Mouse (Mus musculus): ENCODE results near the gene Fgf13.

Gene Fgf13

DNA sequence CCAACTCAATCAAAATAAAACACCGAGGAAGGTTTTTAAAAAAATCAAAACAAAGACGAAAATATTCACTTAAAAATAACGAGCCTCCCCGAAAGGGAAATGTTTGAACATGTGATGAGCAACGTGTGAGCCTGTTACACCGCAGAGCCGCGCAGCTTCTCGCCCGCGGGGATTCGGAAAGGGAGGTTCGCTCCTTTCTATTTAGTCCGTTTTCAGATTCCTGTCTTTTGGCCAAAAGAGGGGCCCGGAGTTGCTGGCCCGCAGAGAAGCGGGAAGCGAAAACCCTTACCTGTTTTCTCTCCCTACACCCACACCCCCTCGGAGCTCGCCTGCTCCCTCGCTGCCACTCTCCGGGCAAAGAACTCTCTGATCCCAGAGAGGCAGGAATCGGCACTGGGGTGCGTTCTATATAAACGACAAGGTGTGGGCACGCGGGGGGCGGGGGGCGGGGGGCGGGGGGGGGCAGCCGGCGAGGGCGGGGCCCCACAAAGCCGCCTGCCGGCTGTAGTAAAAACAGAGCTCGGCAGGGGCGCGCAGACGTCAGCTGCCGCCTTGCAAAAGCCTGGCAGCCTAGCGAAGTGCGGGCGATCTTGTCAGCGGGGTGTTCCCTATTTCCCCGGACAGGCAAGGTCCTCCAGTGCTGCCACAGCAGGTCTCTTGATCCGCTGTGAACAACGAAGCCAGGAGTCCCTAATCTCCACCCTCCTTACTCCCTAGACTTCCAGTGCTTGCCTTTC is at the start of gene Fgf13:
Gene Fgf13 (minus strand): TSS at position 377 of the 737 bp plus-strand sequence.
- DNase-seq (ENCODE audit: low spot score), result no peak

DNA sequence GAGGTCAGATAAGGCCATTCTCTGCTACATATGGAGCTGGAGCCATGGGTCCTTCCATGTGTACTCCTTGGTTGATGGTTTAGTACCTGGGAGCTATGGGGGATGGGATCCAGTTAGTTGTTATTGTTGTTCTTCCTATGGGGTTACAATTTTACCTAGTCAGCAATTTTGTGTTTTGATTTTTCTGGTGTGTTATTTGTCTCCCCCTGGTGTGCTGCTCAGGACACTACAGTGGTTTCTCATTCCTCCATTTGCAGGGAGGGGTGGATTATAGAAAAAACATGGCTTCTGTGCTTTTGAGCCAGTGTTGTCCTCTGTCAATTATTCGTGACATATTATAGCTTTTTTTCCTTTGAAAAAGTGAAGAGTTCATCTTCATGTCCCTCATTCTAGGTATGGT is 38.7 kb upstream of the Fgf13 start:
- no peak for DNase-seq (ENCODE audit: low spot score)

DNA sequence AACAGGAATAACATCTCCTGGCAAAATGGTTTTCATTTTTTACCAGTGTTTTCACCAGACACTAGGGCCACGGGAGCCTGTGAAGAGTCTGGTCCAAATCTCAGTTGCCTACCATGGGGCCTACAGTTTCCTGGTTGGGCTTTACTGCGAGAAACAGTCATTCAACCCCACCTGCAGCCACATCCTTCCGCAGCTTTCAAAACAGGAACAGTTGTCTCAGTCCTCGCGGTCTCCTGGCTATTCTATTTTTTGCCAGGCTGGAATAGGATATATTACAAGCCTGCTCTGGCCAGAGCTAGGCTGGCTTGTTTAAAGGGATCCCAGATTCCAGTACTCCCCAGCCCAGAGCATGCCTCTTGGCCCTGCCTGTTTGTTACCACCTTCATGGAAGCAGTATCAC is 21.2 kb upstream of the Fgf13 start:
- no peak for DNase-seq (ENCODE audit: low spot score)

DNA sequence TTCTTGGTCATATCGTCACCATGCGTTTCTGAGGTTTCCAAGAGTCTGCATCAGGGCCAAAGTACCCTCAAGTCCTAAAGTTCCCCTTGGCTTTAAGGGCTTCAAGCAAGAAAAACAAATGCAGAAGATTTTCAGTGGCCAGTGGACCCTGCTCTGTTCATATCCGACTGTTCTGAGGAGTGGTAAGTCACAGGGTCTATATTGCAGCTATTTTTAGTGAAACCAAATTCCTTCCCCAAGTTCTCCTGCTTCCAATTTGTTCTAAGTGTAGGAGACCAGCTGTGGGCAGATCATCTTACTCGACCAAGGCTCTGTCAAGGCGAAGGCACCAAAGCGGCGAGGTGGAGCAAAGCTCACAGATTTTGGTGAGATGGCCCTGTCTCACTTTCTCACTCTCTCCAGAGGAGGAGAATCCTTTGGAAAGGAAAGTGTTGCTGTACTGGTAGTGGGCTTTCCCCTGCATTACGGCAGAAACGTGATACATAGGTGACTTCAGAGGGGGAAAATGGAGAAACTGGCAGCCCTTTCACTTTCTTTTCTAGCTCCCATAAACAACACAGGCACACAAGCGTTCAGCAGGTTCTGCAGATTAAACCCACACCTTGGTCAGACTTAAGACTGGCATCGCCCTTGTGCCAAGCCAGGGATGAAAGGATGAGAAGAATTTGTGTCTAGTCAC is 17.8 kb upstream of the Fgf13 start:
- DNase-seq (ENCODE audit: low spot score), result no peak

DNA sequence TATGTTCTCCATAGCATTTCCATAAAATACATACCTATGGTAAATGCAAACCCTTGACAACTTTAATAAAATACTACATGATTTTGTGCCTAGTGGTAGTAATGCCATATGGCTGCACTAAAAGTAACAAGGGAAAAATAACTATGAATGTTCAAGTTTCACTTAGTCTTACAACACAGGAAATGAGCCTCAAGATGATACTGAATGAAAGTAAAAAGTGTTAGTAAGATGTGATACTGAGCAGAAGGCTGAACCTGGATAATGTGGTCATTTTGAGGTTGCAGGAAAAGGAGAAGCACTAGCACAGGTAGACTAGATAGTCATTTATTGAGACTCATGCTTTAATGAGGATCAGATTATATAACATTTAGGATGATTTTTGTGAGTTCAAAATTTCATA is 16.2 kb upstream of the Fgf13 start:
- DNase-seq (ENCODE audit: low spot score), result no peak

DNA sequence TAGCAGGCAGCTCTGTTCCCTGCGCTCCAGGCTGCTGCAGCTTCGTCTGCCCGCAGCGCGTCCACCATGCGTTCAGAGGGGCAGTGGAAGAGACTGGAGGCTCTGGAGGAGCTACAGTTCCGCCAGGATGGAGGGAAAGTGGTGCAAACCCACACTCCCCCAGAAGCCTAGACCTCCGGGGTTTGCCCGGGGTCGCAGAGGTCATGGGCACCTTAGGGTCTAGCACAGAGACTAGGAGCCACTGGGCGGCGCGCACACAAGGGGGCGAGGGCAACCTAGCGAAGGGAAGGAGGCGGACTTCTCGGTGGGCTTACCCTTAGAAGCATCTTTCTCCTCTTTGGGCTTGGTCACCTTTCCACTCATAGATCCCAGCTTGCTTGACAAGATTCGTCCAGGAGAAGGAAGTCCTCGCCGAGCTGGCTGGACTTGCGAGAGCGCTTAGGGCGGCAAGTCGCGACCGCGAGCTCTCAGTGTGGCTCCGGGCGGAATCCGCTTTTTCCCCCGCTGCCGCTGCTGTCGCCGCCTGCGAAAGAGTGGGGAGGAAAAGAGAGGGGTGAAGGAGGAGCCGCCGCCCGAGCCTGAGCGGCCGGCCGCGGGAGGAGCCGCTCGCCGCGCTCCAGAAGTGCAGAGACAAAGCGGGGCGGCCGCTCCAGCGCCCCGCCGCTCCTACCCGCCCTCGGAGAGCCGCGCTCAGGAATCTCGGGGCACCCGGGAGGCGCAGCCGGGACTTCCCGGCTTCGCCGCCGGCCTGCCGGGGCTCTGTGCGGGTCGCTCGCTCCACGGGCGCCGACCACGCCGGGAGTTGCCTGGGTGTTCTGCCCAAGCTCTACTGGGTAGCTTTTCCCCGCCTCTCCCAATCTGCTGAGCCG is 811 bp downstream of the Fgf13 start:
- DNase-seq (ENCODE audit: low spot score), result no peak

DNA sequence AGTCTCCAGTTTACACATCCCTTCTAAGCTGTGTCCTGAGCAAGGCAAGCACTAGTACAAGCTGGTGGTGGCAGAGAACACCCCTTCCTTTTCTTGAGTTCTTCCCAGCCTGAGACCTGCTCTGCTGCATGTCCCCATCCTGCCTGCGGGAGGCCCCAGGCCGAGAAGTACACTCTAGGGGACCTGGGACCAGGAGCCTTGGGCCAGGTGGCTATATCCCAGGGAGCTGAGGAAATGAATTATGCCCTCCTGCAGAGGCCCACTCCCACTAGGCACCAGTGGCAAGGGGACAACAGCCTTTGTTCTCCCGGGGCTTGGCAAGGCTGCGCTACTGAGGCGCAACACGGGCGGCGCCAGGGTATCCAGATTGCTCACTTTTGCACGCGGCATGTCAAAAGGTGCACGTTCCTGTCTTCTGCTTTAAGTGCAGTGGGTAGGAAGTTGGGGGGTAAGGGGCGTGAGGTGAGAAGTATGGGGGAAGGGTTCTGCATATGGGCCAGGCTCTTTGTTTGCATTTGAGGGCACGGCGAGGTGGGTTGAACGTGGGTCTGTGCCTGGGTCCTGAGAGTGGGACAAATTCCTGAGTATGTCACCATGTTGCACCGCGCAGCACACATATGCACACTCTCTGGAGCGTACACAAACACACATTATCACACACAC is 1.7 kb downstream of the Fgf13 start:
- no peak for DNase-seq (ENCODE audit: low spot score)

DNA sequence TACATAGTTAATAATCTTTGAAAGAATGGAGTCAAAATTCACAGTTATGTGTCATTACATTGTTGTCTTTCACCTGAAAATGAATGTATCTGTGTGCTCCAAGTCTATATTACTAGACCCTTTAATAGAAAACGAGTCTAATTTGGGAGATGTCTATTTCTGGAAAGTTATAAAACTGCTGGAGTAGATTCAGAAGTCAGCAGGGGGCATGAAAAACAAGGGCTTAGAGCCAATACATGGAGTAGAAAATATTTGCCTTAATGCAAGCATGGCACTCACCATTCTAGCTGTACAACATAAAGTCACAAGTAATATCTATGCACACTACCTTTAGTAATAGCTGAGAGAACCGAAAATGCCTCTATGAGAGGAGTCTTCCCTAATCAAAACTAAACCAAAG is 19.9 kb downstream of the Fgf13 start:
- no peak for DNase-seq (ENCODE audit: low spot score)

DNA sequence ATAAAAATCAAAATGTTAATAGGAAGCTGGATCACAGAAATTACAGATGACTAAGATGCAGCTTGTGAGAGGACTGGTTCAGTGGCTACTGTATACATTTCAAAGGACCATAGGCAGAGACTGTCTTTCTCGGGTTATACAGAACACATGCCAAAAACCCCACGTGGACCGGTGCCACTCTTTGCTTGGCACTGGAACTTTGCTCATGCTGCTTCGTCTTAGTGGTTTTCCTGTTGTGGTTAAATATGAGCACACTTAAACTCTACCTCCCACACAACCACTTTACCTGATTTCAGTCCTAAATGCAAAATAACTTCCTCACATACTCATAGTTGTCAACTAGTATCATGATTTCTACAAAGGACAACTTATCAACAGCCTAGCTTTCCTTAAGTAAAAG is 59.6 kb downstream of the Fgf13 start:
- no peak for DNase-seq (ENCODE audit: low spot score)

DNA sequence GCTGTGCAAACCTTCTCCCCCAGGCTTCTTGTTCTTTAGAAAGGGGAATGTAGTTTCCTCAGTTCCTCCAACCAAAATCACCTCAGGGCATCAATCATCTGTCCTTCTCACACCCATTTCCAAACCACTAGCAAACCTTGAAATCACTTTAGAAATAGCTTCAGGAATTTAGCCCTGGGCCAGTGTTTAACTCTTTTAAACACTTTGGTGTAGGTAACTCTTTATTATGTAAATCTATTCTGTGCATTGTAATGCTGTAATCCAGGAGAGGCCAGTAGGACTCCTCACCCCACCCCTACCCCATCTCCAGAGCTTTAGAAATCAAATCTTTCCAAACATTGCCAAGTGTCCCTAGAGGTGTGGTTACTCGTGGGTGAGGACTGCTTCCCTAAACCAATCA is 74.5 kb downstream of the Fgf13 start:
- DNase-seq (ENCODE audit: low spot score), result no peak

DNA sequence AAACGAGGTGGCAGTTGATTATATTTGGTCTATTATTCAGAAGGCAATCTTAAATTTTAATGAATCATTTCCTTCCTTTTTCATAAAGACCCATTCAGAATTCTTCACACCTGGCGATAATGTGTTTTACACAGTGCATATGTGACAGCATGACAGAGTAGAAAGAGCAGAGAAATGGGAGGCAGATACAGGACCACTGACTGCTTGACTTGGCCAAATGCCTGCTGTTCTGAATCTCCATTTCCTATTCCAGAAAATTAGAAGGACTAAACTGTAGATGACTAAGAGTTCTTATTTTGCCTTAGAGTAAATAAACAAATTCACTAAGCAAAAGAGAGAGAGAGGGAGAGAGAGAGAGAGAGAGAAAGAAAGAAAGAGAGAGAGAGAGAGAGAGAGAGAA is 82.4 kb downstream of the Fgf13 start:
- no peak for DNase-seq (ENCODE audit: low spot score)

DNA sequence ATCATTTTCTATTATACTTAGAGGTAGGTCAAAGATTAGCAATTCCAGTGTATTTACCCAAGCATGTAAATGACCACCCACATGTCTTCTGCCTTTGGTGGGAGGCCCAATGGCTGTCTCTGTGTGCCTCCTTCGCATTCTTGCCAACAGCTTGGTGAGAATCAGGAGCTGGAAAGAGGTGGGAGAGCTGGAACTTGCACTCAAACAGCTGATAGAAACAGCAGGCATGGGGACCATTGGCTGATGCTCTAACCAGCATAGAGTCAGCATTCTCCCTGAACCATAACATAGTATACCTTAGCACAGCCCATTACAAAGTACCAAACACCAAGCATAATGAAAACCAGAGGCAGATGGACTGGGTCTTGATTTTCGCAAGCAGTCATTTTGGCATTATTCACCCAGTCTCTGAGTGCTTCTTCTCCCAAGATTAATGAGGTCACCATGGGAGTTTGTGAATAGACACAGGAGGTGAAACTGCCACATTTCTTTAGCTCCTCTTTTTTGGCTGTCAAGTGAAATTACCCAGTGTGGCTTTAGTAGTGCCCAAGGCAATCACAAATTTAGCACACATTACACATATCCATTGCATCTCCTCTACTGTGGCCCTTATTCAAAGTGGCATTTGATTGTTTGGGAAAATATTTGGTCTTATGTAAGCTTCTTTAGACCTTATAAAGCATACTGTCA is 165.1 kb downstream of the Fgf13 start:
- no peak for DNase-seq (ENCODE audit: low spot score)

DNA sequence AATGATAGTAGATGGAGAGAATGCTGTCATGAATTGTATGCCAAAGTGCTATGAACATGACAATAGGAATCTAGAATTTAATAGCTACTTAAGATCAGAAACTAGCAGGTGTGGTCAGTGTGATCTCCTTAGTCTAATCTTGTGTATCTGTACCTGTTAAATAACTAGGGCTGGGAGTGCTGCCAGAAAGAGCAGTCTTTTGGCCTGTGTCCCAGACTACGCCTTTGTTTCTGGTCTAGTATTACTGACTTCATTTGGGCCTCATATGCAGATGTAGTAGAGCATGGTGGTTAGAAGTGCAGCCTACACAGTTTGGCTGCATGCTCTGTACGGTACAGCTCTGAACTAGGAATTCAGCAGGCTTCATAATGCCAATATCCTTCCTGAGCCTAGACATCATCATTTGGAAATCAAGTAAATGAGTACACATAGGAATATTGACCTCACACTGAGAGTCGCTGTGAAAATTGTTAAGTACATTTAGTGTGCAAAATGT is 276.9 kb downstream of the Fgf13 start:
- DNase-seq (ENCODE audit: low spot score), result no peak

DNA sequence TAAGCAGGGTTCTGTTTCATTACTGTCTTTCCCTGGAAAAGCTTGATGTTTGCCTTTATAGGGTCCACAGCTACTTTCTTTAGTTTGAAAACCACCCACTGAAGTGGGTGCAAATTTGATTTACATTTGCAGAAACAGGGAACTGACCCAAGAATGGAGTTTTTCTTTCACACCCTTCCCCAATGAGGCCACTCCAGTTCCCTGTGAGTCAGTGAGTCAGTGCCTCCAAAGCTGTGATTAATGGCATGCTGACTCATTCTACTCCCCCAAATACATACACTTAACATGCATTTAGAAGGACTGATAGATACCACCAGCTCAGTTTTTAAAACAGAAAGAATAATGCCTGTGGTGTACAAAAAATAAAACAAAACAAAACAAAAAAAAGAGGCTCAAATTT is 316.3 kb downstream of the Fgf13 start:
- DNase-seq (ENCODE audit: low spot score), result no peak

DNA sequence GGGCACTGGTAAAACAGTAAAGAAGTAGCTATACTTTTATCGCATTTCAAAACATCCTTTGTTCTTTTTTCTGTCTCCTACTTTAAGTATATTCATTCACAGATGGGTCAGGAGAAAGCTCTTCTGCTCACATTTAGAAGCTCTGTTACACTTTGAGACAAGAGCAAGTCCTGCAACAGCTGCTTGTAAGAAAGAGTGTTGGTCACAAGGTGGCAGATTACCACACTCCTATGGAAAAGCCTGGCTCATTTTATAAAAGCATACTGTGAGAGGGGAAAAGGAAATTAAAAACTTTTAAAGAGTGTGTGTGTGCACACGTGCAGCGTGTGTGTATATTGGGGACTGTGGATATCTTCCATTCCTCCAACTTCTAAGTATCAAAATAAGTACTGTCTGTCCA is 324.1 kb downstream of the Fgf13 start:
- no peak for DNase-seq (ENCODE audit: low spot score)

DNA sequence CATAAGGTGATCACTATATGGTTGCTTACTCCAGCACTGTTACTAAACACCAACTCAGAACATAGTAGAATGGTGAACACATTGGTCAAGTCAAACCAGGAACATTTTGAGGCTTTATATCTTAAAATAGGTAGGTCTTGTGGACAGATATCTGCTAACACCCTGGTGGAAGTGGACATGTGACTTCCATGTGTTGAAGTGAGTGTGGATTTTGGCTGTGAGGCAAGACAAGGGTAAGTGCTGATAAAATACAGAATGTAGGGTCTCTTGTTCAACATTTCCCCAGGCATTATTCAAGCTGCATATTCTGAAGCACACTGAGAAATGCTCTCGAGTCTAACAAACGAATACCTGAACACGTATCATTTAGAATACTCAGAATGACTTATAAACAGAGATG is 324.7 kb downstream of the Fgf13 start:
- DNase-seq (ENCODE audit: low spot score), result no peak

DNA sequence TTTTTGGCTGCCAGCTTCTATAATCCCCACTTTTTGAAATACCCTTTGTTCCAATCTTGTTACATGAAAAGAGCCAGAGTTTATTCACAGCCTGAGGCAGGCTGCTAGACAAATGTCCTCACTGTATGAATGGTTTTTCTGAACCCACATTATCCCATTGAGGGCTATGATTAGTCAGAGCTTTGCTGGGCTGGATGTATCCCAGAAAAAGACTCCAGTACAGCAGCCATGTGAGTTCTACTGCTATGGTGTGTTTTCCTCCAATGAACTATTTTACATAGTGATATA is 326.5 kb downstream of the Fgf13 start:
- DNase-seq (ENCODE audit: low spot score), result no peak

DNA sequence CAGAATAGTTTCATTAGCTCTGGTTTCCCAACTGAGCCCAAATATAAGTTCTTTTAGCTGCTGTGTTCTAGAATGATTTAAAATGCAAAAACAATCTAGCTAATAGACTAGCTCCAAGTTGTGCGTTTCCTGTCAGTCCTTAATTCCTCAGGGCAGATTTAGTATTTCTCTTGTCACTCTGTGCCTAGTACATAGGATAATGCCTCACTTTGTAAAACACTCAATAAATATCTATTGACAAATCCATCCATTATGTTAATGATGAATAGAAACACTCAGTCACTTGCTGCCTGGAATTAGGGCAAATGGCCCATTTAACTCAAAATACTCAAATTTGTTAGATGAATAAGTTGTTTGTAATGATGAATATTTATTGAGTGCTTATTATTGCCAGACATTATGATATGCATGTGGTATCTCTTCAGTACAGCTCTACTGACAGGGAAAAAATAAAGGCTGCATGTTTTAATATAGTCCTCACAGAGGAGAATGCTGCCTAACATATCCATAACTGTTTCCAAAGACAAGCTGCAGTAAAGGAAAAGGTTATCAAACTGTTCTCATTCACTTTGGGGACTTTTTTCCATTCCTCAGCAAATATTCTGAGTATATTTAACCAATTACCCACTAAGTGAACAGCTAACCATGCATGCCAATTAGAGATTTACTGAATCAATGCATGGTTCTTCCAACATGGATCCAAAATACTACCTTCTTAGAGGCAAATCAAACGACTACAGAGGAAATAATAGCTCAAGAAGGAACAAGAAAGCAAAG is 327.0 kb downstream of the Fgf13 start:
- DNase-seq (ENCODE audit: low spot score), result no peak

DNA sequence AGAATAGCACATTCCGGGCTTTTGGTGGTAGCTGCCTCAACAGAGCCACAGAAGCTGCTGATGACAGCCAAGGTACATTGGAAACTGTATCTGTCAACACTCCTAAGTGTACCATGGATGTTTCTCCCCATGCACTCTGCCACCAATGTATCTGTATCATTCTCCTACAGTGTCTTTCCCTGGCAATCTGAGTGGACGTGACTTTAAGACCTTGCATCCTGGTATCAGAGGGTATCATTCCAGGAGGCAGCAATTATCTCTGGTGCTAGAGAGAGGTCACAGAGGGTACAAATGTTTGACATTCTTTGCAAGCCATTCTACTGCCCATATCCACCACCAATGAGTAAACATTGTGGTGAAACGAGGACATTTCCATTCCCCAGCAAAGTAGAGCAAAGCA is 347.2 kb downstream of the Fgf13 start:
- DNase-seq (ENCODE audit: low spot score), result no peak

DNA sequence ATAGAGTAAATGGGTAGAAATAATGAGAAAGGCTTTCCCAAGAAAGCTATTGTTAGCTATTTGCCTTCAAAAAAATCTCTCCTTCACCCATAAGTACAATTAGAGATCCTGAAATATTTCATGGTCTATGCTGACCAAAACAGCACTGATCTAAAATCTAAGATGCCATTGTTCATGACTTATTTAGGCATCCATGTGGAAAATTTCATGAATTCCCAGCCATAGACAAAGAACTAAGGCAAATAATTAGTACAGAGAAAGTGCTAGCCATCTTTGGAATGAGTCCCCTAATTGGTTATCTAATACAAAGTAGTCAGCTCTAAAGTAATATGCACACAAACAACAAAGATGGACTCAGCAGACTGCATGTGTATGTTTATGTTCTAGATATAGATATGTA is 366.7 kb downstream of the Fgf13 start:
- DNase-seq (ENCODE audit: low spot score), result no peak

DNA sequence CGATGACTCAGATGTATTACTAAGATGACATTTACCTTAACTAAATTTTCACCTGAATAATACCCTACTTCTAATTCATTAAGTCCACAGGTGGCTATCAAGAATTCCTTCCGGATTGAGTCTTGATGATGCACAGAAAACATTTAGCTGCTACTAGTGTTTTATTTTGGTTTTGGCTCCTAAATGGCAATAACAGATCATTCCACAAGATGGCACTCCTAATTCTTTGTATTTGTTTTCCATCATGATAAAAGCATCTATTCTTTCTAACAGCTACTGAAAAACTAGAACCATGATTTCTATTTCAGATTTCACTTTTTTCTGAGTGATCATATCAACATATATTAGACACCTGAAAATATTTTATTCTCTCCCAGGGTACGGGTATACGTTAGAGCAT is 373.7 kb downstream of the Fgf13 start:
- DNase-seq (ENCODE audit: low spot score), result no peak

Measured in spleen, adult 12 weeks (tissue).